Mouse (Mus musculus) hindbrain, postnatal 0 days (tissue): ENCODE data around the gene Rhot2. TPM values are rescaled to one million over a fixed set of nuclear protein-coding genes. Genes with fewer than 3 reads are reported as not detected.

Experiments used
- ATAC-seq: fragments of 200-750 bp; cut with Nextera tagmentation; 2 replicates; pipeline ENCODE4 v1.8.0; 2017; ENCODE audit warnings: mild to moderate bottlenecking, moderate TSS enrichment, moderate library complexity
- DNase-seq: peaks from one replicate; pipeline ENCODE4 v3.0.0-alpha.2; 2015; ENCODE audit warnings: low spot score
- H3K27ac ChIP-seq: fragments of 300-500 bp; sonication (generic); 2 replicates; pipeline ENCODE4 v1.5.1; 2014; ENCODE audit warnings: mild to moderate bottlenecking
- H3K27me3 ChIP-seq: fragments of 300-500 bp; sonication (generic); 2 replicates; pipeline ENCODE4 v1.6.1; 2014; ENCODE audit warnings: low read length, mixed read lengths; ENCODE audit not compliant: insufficient read depth
- H3K36me3 ChIP-seq: fragments of 300-500 bp; sonication (generic); 2 replicates; pipeline ENCODE4 v1.6.1; 2014; ENCODE audit warnings: low read length, mixed read lengths; ENCODE audit not compliant: insufficient read depth
- H3K4me1 ChIP-seq: fragments of 300-500 bp; sonication (generic); 2 replicates; pipeline ENCODE4 v1.6.1; 2014; ENCODE audit warnings: antibody characterized with exemption, low read length, mixed read lengths; ENCODE audit not compliant: insufficient read depth
- H3K4me2 ChIP-seq: fragments of 300-500 bp; sonication (generic); 2 replicates; pipeline ENCODE4 v1.6.1; 2014; ENCODE audit warnings: low read depth, mild to moderate bottlenecking, low read length, moderate library complexity, mixed read lengths
- H3K4me3 ChIP-seq: fragments of 300-500 bp; sonication (generic); 2 replicates; pipeline ENCODE4 v1.5.1; 2014; ENCODE audit warnings: low read length
- H3K9ac ChIP-seq: fragments of 300-500 bp; sonication (generic); replicated peaks from 2 replicates; pipeline ENCODE4 v1.6.1; 2014; ENCODE audit warnings: mild to moderate bottlenecking, low read length, moderate library complexity, mixed read lengths
- H3K9me3 ChIP-seq: fragments of 300-500 bp; sonication (generic); 2 replicates; pipeline ENCODE4 v1.6.1; 2016; ENCODE audit warnings: low read length, mixed read lengths
- CTCF ChIP-seq: IDR thresholded peaks from 2 replicates; pipeline ENCODE4 v1.5.1; 2016; ENCODE audit warnings: antibody characterized with exemption, control low read depth, low read depth
- WGBS: fragments of 180-500 bp; shearing (Covaris S2); extraction: QIAGEN DNeasy Blood & Tissue Kit; methylation state at CpG from one replicate; pipeline ENCODE4 v1.1.7; 2014; 5-methylcytosine and 5-hydroxymethylcytosine counted together
- microRNA-seq, 2 experiments: library from miRNA; unstranded; fragments of <30 nt; microRNA quantifications; one replicate each; pipeline ENCODE4; 2016
- polyA plus RNA-seq: library from polyadenylated mRNA; unstranded; fragments of >200 nt; fragmentation: Nextera tagmentation; extraction: Ambion mirVana; gene quantifications from 2 replicates; pipeline ENCODE4 v1.2.1, GENCODE M21; 2015
- total RNA-seq: library from RNA; depleted of rRNA; stranded (reverse); fragments of >200 nt; gene quantifications from 2 replicates; pipeline ENCODE4 v1.2.3, GENCODE M21; 2014; rRNA removed

The Rhot2 gene
- total and polyA plus RNA-seq, 2 experiments from 2014 or later: 15.8 to 39.8 TPM

- DNase-seq: peak; percentile 84
- no peaks in the 10 kb centered on the region for H3K9me3 ChIP-seq
- no peaks in the 10 kb centered on the region for H3K27me3 ChIP-seq
- H3K4me2 ChIP-seq: peak within 1 kb of the TSS; percentile 95
- H3K36me3 ChIP-seq: peaks cover 4% of the 10 kb centered on the region
- H3K9ac ChIP-seq: peak within 1 kb of the TSS; percentile 67
- peak within 1 kb of the TSS; percentile 66 for H3K4me3 ChIP-seq
- no peak for TF ChIP-seq CTCF
- 1% methylated on average over 14 of the region's 14 CpGs for WGBS
- H3K27ac ChIP-seq: peak within 1 kb of the TSS; percentile 94
- ATAC-seq: peak; percentile 69
- H3K4me1 ChIP-seq: peaks cover 19% of the 10 kb centered on the region; the same call in 1 of the 2 replicates
Observed at GRCm38 (mm10) chr17:25792615-25793014, 52.0 kb downstream of the Rhot2 start, which contains the start of gene Fam173a. Gene Fam173a, minus strand, starts transcription at chr17:25792901.

- H3K27ac ChIP-seq: peak overlapping the region; percentile 94
- H3K36me3 ChIP-seq: peaks cover 4% of the 10 kb centered on the region
- H3K9ac ChIP-seq: peak overlapping the region; percentile 67
- TF ChIP-seq CTCF: no peak
- DNase-seq: peak; percentile 91
- under 1% methylated on average over 45 of the region's 45 CpGs for WGBS
- peak overlapping the region; percentile 66 for H3K4me3 ChIP-seq
- peak overlapping the region; percentile 95 for H3K4me2 ChIP-seq
- peak; percentile 62 for ATAC-seq
- H3K4me1 ChIP-seq: peaks cover 15% of the 10 kb centered on the region; the same call in 1 of the 2 replicates
- no peaks in the 10 kb centered on the region for H3K9me3 ChIP-seq
- H3K27me3 ChIP-seq: no peaks in the 10 kb centered on the region
Observed at GRCm38 (mm10) chr17:25791843-25792527, 52.7 kb downstream of the Rhot2 start.

DNA sequence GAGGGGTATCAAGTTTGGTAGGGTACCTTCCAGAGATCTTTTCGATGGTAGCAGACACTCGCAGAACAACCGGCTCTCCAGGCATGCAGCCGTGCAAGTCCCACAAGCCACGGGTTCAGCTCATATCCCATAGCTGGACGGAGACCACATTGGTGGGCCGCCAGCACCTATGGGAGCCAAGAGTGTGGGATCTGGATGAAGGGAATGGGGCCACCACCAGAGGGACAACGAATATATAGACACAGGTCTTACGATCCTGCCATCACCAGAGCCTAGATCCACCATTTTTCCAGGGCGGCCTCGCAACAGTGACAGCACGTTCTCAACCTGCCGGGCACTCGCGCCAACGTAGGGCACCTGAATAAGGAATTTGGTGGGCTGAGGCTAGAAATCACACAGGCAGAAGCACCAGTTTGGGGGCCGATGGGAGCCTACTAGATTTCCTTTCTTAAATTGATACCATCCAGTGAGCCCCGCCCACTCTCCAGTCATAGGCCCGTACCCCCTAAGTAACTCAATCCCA, 53.3 kb downstream of the Rhot2 start:
- peak overlapping the region; percentile 94 for H3K27ac ChIP-seq
- peak overlapping the region; percentile 66 for H3K4me3 ChIP-seq
- H3K36me3 ChIP-seq: peaks cover 4% of the 10 kb centered on the region
- peaks cover 10% of the 10 kb centered on the region; the same call in 1 of the 2 replicates for H3K4me1 ChIP-seq
- H3K9me3 ChIP-seq: no peaks in the 10 kb centered on the region
- peak; percentile 51 for DNase-seq
- H3K9ac ChIP-seq: peak overlapping the region; percentile 67
- H3K4me2 ChIP-seq: peak overlapping the region; percentile 95
- WGBS: 22% methylated on average over 19 of the region's 19 CpGs
- H3K27me3 ChIP-seq: no peaks in the 10 kb centered on the region
- peak; percentile 40 for TF ChIP-seq CTCF
- ATAC-seq: peak; percentile 3; the same call in 1 of the 2 replicates

Small RNAs within 50 kb of the gene (microRNA-seq; reads per million reads assigned to microRNA genes)
- 0.71 to 1.1 reads per million in 2 experiments for gene Mir3082

Other genes starting within 250 kb of the Rhot2 start
- gene Gng13, start 127.7 kb downstream of the Rhot2 start, total RNA-seq: 10.9 TPM in 1 of 2 replicates, not detected in the other
- 22.0 and 23.7 TPM in 2 replicates for gene Gng13, start 127.7 kb downstream of the Rhot2 start, polyA plus RNA-seq
- gene Chtf18, start 117.4 kb downstream of the Rhot2 start, total RNA-seq: 4.9 and 7.8 TPM in 2 replicates
- 4.9 and 5.4 TPM in 2 replicates for gene Chtf18, start 117.4 kb downstream of the Rhot2 start, polyA plus RNA-seq
- 10.1 and 18.7 TPM in 2 replicates for gene Rpusd1, start 117.2 kb downstream of the Rhot2 start, total RNA-seq
- gene Rpusd1, start 117.2 kb downstream of the Rhot2 start, polyA plus RNA-seq: 27.5 and 27.9 TPM in 2 replicates
- 0.05 TPM in 1 of 2 replicates, not detected in the other for gene Mslnl, start 108.8 kb downstream of the Rhot2 start, total RNA-seq
- not detected in 2 replicates for gene Mslnl, start 108.8 kb downstream of the Rhot2 start, polyA plus RNA-seq
- 0.50 and 1.1 TPM in 2 replicates for gene Msln, start 90.5 kb downstream of the Rhot2 start, total RNA-seq
- gene Msln, start 90.5 kb downstream of the Rhot2 start, polyA plus RNA-seq: 2.0 and 2.3 TPM in 2 replicates
- gene Narfl, start 71.1 kb downstream of the Rhot2 start, total RNA-seq: 22.2 and 28.2 TPM in 2 replicates
- gene Narfl, start 71.1 kb downstream of the Rhot2 start, polyA plus RNA-seq: 27.5 and 27.9 TPM in 2 replicates
- 159 and 171 TPM in 2 replicates for gene Haghl, start 59.2 kb downstream of the Rhot2 start, total RNA-seq
- 219 and 225 TPM in 2 replicates for gene Haghl, start 59.2 kb downstream of the Rhot2 start, polyA plus RNA-seq
- 0.10 and 0.50 TPM in 2 replicates for gene Ccdc78, start 58.3 kb downstream of the Rhot2 start, total RNA-seq
- gene Ccdc78, start 58.3 kb downstream of the Rhot2 start, polyA plus RNA-seq: 1.0 and 1.2 TPM in 2 replicates
- 80.6 and 101 TPM in 2 replicates for gene Fam173a, start 52.0 kb downstream of the Rhot2 start, total RNA-seq
- gene Fam173a, start 52.0 kb downstream of the Rhot2 start, polyA plus RNA-seq: 117 and 121 TPM in 2 replicates
- 0.31 TPM in 1 of 2 replicates, not detected in the other for gene AC134908.4, start 49.2 kb downstream of the Rhot2 start, total RNA-seq
- 2.0 and 3.9 TPM in 2 replicates for gene AC134908.4, start 49.2 kb downstream of the Rhot2 start, polyA plus RNA-seq
- 500 and 557 TPM in 2 replicates for gene Metrn, start 47.7 kb downstream of the Rhot2 start, total RNA-seq
- gene Metrn, start 47.7 kb downstream of the Rhot2 start, polyA plus RNA-seq: 102 and 116 TPM in 2 replicates
- 143 and 146 TPM in 2 replicates for gene Fbxl16, start 35.8 kb downstream of the Rhot2 start, total RNA-seq
- 44.0 and 45.8 TPM in 2 replicates for gene Fbxl16, start 35.8 kb downstream of the Rhot2 start, polyA plus RNA-seq
- gene Wdr24, start 21.2 kb downstream of the Rhot2 start, total RNA-seq: 31.3 and 39.7 TPM in 2 replicates
- gene Wdr24, start 21.2 kb downstream of the Rhot2 start, polyA plus RNA-seq: 21.0 and 22.6 TPM in 2 replicates
- 57.0 and 61.0 TPM in 2 replicates for gene Jmjd8, start 16.0 kb downstream of the Rhot2 start, total RNA-seq
- 38.6 and 41.3 TPM in 2 replicates for gene Jmjd8, start 16.0 kb downstream of the Rhot2 start, polyA plus RNA-seq
- 271 and 273 TPM in 2 replicates for gene Stub1, start 11.4 kb downstream of the Rhot2 start, total RNA-seq
- 369 and 370 TPM in 2 replicates for gene Stub1, start 11.4 kb downstream of the Rhot2 start, polyA plus RNA-seq
- gene Rhbdl1, start 7.6 kb downstream of the Rhot2 start, total RNA-seq: 122 and 135 TPM in 2 replicates
- gene Rhbdl1, start 7.6 kb downstream of the Rhot2 start, polyA plus RNA-seq: 78.6 and 80.0 TPM in 2 replicates
- 22.8 and 40.0 TPM in 2 replicates for gene Gm20683, start 3.1 kb downstream of the Rhot2 start, total RNA-seq
- 12.6 and 12.9 TPM in 2 replicates for gene Gm20683, start 3.1 kb downstream of the Rhot2 start, polyA plus RNA-seq
- 54.5 and 75.5 TPM in 2 replicates for gene Wdr90, start 16.6 kb upstream of the Rhot2 start, total RNA-seq
- 13.2 TPM in 2 replicates for gene Wdr90, start 16.6 kb upstream of the Rhot2 start, polyA plus RNA-seq
- 27.0 and 32.1 TPM in 2 replicates for gene Mcrip2, start 23.9 kb upstream of the Rhot2 start, total RNA-seq
- gene Mcrip2, start 23.9 kb upstream of the Rhot2 start, polyA plus RNA-seq: 54.3 and 54.7 TPM in 2 replicates
- 50.0 and 63.1 TPM in 2 replicates for gene Mettl26, start 30.2 kb upstream of the Rhot2 start, total RNA-seq
- gene Mettl26, start 30.2 kb upstream of the Rhot2 start, polyA plus RNA-seq: 62.9 and 64.8 TPM in 2 replicates
- 1.2 and 1.5 TPM in 2 replicates for gene Wfikkn1, start 36.0 kb upstream of the Rhot2 start, total RNA-seq
- gene Wfikkn1, start 36.0 kb upstream of the Rhot2 start, polyA plus RNA-seq: 0.33 and 0.58 TPM in 2 replicates
- 33.2 and 39.1 TPM in 2 replicates for gene Rab40c, start 74.9 kb upstream of the Rhot2 start, total RNA-seq
- 34.7 and 35.3 TPM in 2 replicates for gene Rab40c, start 74.9 kb upstream of the Rhot2 start, polyA plus RNA-seq
- 90.6 and 99.7 TPM in 2 replicates for gene Pigq, start 100.1 kb upstream of the Rhot2 start, total RNA-seq
- gene Pigq, start 100.1 kb upstream of the Rhot2 start, polyA plus RNA-seq: 69.7 and 76.3 TPM in 2 replicates
- gene Nhlrc4, start 100.1 kb upstream of the Rhot2 start, total RNA-seq: 0.61 and 0.68 TPM in 2 replicates
- gene Nhlrc4, start 100.1 kb upstream of the Rhot2 start, polyA plus RNA-seq: 0.30 and 0.72 TPM in 2 replicates
- gene A930017K11Rik, start 107.7 kb upstream of the Rhot2 start, total RNA-seq: 5.6 and 7.2 TPM in 2 replicates
- gene A930017K11Rik, start 107.7 kb upstream of the Rhot2 start, polyA plus RNA-seq: 4.4 and 5.0 TPM in 2 replicates
- gene Capn15, start 140.9 kb upstream of the Rhot2 start, total RNA-seq: 35.1 and 41.4 TPM in 2 replicates
- gene Capn15, start 140.9 kb upstream of the Rhot2 start, polyA plus RNA-seq: 19.0 and 20.1 TPM in 2 replicates
- 34.7 and 41.9 TPM in 2 replicates for gene Rab11fip3, start 224.7 kb upstream of the Rhot2 start, total RNA-seq
- gene Rab11fip3, start 224.7 kb upstream of the Rhot2 start, polyA plus RNA-seq: 16.6 and 17.9 TPM in 2 replicates
- 35.6 and 40.6 TPM in 2 replicates for gene Decr2, start 245.5 kb upstream of the Rhot2 start, total RNA-seq
- 41.1 and 44.7 TPM in 2 replicates for gene Decr2, start 245.5 kb upstream of the Rhot2 start, polyA plus RNA-seq